Mouse (Mus musculus) liver, adult (tissue): Measurements from ENCODE around the gene Cdc42ep1.
A peak's percentile ranks its signal among the peaks of the same experiment; 100 is the strongest.

ENCODE experiments used
- GATA4 ChIP-seq: IDR thresholded peaks from 2 replicates; pipeline ENCODE4 v1.6.1; 2014; ENCODE audit warnings: mild to moderate bottlenecking, low read length; ENCODE audit not compliant: insufficient replicate concordance

Cdc42ep1 gene

DNA sequence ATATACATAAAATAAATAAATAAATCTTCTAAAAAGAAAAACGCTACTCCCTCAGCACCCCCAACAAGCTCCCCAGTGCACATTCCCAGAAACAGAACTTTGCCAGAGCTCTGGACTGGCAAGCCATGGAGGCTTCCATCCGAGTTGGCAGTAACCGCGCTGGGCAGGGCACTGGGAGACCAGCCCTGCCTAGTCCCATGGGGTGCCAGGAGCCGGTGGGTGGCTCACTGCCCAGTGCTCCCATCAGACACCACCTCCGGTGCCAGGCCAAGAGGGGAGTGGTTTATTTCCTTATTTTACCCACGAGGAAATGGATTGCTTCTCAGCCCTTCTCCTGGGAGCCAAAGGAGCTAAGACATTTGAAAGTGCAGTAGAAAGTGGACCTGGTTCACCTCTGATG is 14.6 kb downstream of the Cdc42ep1 start:
- no peak for TF ChIP-seq GATA4

GRCm38 (mm10) chr15:78859311-78859710 is 16.9 kb downstream of the Cdc42ep1 start:
- no peak for TF ChIP-seq GATA4

DNA sequence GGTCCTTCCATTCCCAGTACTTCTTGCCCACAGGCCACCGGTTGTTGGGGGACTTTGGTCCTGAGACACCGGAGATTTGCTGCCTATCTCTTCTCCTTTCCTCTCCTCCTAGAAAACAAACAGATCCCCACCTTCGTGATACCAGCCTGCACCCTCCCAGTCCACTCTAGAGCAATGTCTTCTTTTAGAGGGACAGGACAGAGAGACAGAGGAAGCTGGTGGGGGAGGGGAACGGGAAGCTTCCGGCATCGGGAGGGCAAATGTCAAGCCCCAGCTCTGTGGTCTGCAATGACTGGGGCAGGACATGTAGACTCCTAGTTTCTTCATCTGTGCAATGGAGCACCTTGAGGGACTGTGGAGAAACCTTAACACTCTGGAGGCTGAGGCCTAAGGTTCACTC is 17.3 kb downstream of the Cdc42ep1 start:
- TF ChIP-seq GATA4, result no peak

GRCm38 (mm10) chr15:78862280-78862679 is 19.9 kb downstream of the Cdc42ep1 start:
- TF ChIP-seq GATA4, result no peak

GRCm38 (mm10) chr15:78863154-78863553 is 20.7 kb downstream of the Cdc42ep1 start:
- TF ChIP-seq GATA4, result no peak

DNA sequence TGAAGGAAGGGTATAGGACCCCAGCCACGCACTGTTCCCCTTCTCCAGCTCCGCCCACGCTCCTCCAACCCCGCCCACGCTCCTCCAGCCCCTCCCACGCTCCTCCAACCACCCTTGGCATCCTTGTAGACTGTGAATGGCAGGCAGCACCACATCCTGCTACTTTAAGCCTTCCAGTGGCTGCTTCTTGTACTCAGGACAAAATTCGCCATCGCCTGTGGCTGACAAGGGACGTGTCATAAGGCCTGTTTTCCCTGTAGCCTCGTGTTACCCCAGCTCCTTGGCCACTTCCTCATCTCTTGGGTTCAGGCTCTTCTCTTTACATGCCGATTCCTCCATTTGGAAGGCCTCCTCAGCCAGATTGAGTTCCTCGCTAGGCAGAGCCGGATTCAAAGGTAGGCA is 21.4 kb downstream of the Cdc42ep1 start:
- no peak for TF ChIP-seq GATA4

- no peak for TF ChIP-seq GATA4
Observed at GRCm38 (mm10) chr15:78868398-78868797, 26.0 kb downstream of the Cdc42ep1 start.

DNA sequence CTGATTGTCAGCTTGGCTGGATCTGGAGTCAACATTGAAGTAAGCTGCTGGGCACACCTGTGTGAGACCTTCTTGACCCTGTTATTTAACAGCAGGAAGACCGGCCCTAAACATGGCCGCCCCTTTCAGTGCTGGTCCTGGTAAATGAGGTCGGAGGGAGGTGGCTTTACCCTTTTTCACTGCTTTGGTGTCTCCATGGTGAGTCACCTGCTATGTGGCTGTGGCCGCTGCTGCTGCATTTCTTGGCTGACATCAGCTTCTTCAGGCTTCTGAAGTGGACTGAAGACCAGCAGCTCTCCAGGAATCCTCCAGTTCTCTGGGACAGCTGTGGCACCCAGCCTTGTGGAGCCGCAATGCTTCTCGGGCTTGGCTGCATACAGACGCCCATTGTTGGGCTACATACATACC is 26.4 kb downstream of the Cdc42ep1 start:
- no peak for TF ChIP-seq GATA4

DNA sequence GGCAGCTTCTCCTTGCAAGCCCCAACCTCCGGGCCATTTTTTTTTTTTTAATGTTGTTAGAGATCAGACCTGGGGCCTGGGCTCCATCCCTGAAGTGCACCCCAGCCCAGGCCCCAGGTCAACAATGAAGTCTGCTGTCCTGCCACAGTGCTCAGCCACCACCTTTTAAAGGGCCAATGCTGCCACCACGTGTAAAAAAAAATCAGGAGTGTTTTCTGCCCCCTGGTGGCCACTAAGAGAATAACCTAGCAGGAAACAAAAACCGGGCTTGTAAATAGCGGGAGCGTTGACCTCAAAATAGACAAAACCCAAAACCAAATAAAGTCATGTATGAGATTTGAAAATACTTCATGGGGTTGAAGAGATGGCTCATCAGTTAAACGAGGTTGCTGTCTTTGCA is 27.4 kb downstream of the Cdc42ep1 start:
- TF ChIP-seq GATA4, result no peak

GRCm38 (mm10) chr15:78872021-78872608 is 29.7 kb downstream of the Cdc42ep1 start:
- no peak for TF ChIP-seq GATA4

DNA sequence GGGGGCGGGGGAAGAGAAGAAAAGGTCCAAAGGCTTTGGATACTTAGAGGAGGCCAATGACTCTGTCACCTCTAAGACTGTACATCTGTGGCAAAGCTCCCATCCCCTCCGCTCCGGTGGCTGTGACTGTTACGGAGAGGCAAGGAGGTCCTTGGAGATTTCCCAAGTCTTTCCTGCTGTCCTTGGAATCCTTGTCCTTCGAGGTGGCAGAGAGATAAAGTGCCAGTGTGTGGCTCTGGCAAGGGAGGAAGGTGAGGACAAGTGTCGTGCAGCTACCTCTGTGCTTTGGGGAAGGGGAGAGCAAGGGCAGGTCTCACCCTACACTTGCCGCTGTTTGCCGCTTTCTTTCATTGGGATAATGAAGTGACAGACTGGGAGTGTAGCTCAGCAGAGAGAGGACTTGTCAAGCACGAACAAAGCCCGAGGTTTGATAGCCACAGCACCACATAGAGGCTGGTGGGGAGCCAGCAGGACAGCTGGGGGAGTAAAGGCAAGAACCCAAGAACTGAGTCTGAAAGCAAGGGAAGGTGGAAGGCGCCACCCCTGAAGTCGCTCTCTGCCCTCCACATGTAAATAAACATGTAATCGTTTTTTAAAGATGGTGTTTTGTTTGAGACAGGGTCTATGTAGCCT is 31.5 kb downstream of the Cdc42ep1 start:
- TF ChIP-seq GATA4, result no peak

DNA sequence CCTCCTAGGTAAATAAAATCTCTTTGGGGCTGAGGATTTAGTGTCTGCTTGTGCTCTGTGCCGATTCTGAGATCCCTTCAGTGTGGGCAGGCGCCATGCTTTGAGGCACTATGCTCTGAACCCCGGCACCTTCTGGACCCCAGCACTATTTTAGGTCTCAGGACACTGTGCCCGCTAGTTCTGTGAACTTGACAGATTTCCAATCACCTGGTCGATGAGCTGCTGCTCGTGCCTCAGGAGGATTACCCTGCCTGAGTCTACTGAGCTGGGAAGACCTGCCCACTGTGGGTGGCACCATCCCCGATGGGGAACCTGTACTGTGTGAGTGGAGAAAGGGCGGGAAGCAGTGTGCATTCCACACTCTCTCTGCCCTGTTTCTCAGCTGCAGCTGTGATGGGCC is 32.6 kb downstream of the Cdc42ep1 start:
- no peak for TF ChIP-seq GATA4

GRCm38 (mm10) chr15:78875537-78875936 is 33.1 kb downstream of the Cdc42ep1 start:
- TF ChIP-seq GATA4, result no peak

GRCm38 (mm10) chr15:78876258-78876696 is 33.9 kb downstream of the Cdc42ep1 start:
- peak; percentile 22; the same call in 1 of the 2 replicates for TF ChIP-seq GATA4

DNA sequence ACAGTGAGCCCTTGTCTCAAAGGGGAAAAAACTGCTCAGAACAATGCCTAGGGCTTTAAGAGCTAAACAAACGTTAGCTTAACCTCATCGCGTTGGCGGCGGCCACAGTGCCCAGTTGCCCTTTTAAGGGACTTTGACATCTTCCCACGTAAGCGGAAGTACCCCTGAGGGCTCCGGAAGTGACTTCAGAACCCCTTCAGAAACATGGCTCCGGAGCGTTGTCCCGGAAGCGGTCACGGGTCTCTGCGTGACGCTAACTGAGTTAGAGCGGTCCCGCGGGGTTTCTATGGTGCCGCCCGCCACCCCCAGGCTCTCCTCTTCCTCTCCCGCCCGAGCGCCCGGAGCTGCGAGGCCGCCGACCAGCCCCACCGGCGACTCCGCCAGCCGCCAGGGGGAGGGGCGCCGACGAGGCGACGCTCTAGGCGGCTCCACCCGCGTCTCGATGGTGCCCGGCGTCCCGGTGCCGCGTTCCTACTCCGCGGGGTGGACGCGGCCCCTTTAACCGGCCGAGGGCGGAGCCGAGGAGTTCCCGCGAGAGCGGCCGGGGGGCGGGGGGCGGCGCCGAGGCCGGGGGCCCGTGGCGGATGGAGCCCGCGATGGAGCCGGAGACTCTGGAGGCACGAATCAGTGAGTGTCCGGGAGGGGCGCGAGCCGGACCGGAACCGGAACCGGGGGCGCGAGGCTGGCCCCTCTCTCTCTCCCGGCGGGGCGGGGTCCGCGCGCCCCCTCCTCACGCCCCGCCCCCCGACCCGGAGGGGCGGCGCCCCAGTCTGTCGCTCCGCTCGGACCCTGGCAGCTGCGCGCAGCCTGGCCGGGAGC is 34.8 kb downstream of the Cdc42ep1 start, which contains the start of gene Gga1:
Gga1 (plus strand) TSS at position 200 of the 819 bp plus-strand sequence.
- TF ChIP-seq GATA4, result no peak

DNA sequence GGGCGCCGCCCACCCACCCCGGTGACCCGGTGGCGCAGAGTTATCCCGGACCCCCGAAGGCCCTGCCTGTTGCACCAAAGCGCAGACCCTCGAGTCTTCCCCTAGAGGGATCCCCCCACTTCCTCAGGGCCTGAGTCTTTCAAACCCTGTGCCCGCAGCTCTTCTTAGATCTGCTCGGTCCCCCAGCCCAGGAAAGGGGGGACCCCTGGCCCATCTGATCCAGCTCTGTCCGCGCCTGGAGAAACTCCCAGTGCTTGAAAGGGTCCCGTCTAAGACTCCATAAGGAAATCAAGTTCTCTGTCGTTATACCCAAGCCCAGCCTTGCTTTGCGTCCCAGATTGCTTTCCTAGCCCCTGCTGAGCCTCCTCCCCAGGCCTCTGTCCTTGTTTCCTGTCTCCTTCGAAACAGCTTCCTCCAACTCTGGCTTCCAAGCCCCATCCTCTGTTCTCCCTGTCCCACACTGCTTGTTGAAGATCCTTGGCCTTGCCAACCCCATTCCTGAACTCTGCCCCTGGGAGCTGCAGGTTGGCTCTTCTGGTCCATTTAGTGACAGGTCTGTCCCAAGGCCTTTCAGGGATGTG is 35.5 kb downstream of the Cdc42ep1 start:
- no peak for TF ChIP-seq GATA4

GRCm38 (mm10) chr15:78880432-78880831 is 38.0 kb downstream of the Cdc42ep1 start:
- TF ChIP-seq GATA4, result no peak
